Mouse (Mus musculus) cortical plate, adult 2 months (tissue): ENCODE data around the gene Chd1.

Experiments
- CTCF ChIP-seq: fragments of 200-500 bp; IDR thresholded peaks from 2 replicates; pipeline ENCODE4 v1.5.1; 2011; ENCODE audit warnings: mild to moderate bottlenecking, control low read depth, low read length; ENCODE audit not compliant: insufficient read depth; ENCODE audit errors: extremely low read depth
- POLR2A ChIP-seq: fragments of 200-500 bp; IDR thresholded peaks from 2 replicates; pipeline ENCODE4 v1.6.1; 2011; ENCODE audit warnings: mild to moderate bottlenecking, low read length, control low read depth; ENCODE audit not compliant: insufficient read depth; ENCODE audit errors: extremely low read depth

- TF ChIP-seq CTCF: no peak
- no peak for TF ChIP-seq POLR2A
These were observed 69.2 kb downstream of the Chd1 start for GRCm38 (mm10) chr17:15773956-15774355.
